Mouse (Mus musculus): ENCODE measurements around the gene Pcnp.
"Not testable (repeated sequence)": the region's sequence is repeated elsewhere in the genome, so short reads cannot be mapped to it uniquely, and the experiment has no call there.

Gene Pcnp

DNA sequence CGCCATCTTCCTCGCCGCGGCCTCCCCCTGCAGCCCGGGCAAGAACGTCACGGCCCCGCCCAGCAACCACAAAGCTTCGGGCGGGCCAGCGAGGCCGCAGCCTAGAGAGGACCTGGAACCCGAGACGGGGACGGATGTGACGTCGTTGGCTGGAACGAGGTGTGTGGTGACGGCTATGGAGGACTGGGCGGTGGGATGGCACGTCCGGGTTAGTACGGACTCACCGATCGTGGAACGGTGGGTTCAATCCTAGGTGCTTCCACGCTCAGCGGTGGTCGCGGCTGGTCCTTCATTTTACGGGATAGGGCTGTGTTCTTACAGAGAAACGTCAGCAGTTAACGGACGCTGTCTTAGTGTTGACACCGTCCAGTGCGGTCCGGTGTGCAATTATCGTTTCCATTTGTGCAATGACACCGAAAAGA lies at the start of gene Pcnp:
Gene Pcnp, minus strand, starts transcription at position 79 of the 422 bp plus-strand sequence.
- DNase-seq (ENCODE audit: low read depth) = peak; percentile 97

DNA sequence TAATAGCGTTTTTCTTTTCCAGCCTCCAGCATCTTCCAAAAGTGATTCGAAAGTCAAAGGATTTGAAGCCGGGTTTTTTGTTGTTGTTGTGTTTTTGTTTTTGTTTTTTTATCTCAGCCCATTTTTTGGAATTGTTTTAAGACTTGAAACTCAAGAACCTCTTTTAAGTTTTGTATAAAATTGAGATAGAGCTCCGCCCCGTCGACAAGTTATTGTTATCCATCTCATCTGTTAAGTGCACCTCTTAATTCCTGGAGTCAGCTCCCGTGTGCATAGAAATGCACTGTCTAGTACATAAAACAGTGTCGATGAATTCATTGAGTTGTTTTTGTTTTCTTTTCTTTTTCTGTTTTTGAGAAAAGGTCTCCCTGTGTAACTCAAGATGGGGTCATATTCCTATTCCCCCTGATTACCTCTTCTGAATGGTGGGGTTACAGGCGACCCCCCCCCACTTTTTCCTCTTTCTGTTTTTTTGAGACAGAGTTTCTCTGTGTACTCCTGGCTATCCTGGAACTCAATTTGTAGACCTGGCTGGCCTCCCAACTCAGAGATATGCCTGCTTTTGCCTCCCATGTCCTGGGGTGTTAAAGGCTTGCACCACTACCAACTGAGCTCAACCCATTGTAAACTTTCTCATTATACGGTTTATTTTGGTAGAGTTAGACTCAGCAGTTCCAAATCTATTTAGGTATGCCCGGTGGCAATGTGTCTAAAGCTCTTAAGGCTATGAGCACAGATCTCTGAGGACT lies 46.8 kb upstream of the Pcnp start:
- peak; percentile 73 for DNase-seq (ENCODE audit: low read depth)

DNA sequence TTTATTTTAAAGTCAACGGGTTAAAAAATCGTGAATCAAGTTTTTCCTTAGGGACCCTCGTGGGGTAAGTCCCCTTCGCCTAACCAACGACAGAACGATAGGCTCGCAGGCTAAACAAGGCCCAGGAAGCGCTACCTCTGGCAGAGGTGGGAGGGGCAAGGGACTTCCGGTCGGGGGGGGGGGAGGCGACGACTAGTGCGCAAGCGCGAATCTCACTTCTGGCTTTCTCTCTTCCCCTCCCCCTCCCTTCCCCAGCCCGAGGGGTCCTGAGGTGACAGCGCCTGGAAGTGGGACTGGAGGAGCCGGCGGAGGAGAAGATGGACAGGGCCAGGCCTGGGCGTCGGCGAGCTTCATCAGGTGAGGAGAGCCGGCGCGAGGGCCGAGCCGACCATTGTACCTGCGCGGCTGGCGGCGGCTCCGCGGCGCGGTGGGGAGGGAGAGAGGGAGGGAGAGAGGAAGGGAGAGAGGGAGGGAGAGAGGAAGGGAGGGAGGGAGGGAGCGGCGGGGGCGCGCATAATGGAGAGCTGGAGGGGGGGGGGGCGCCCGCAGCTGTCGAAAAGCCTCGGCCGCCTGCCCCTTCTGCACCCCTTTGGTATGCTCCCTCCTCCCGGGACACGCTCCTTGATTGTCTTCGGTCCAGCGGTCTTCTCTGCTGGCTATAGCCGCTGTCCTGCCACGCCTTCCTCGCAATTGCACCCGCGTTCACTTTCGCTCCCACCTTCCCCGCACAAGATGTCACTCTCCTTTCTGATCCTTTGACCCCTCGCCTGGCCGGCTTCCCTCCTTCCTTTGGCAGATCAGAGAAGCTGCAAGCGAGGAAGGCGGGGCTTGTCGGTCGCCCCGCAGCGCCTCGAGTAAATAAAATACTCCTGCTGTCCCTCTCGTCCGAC lies 45.9 kb upstream of the Pcnp start:
- peak; percentile 74 for DNase-seq (ENCODE audit: low read depth)

DNA sequence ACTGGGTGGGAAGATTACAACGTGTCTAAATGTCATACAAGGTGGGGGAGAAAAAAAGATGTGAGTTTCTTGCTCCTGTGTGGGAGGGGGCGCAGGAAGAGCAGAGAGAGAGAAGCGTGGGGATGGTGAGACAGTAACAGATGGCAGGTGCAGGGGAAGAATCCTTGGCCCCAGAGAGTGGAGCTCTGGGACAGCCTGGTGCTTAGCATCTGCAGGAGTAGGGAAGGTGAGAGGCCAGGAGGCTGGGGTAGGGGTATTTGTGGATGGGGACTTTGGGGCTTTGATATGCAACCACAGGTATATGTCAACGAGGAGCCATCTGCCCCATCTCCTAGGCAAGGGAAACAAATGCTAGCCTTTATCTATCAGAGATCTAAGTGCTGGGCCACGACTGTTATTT lies 45.0 kb upstream of the Pcnp start:
- no peak for DNase-seq (ENCODE audit: low read depth)

- no peak for DNase-seq (ENCODE audit: low read depth)
Measured at GRCm38 (mm10) chr16:56074122-56074521, 44.6 kb upstream of the Pcnp start.

GRCm38 (mm10) chr16:56073150-56073549 lies 43.6 kb upstream of the Pcnp start:
- not testable (repeated sequence) for DNase-seq (ENCODE audit: low read depth)

DNA sequence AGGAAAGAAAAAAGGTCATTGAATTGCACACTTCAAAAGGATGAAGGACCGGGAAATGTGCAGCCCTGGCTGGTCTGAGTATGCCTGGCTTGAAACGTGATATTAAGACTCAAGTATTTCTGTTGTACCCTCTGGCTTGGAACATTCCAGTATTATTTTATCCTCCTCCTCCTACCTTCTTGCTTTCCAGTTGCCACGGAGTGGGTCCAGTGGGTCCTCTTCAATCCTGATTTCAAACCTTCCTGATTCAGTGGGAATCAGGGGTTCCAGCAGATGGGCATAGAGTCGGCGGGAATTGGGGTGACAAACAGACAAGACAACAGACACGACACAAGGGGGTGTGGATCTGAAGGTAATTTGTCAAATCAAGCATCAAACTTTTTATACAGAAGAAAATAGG lies 43.0 kb upstream of the Pcnp start:
- DNase-seq (ENCODE audit: low read depth) = no peak

DNA sequence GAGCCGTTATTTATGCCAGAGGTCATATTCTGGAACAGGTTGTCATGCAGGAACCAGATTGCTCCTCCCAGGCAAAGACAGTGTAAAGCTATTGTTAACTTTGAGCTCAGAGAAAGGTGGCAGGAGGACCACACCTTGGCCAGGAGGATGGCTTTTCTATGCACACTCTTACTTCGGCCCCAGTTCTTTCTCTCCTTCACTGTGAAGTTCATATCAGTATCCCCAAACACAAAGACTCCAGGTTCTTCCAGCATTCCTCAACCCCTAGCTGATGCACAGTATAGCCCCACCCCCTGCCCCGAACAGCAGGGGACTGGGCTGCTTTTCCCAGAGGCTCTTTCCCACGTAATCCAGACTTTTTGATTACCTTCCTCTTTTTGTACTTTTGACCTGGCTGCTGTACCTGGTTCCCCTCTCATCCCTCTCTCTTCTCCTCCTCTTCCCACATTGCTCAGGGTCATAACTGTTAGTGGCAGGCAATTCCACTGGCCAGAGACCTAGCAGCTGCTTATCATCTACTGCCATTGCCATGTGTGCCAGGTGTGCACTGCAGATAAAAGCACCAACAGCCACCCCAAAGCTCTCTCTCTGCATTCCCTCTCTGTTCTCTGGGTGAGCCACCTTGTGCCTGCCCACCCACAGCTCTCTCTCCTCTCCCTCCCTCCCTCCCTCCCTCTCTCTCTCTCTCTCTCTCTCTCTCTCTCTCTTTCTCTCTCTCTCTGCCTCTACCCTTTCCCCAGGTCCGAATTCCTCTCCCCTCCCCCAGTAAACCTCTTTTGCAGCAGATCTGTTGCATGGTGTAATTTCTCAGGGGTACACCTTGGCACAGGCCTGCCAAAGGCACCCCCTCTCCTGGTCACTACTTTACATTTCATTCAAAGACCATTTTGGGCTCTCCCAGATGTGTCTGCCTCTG lies 42.0 kb upstream of the Pcnp start:
- peak; percentile 85 for DNase-seq (ENCODE audit: low read depth)

DNA sequence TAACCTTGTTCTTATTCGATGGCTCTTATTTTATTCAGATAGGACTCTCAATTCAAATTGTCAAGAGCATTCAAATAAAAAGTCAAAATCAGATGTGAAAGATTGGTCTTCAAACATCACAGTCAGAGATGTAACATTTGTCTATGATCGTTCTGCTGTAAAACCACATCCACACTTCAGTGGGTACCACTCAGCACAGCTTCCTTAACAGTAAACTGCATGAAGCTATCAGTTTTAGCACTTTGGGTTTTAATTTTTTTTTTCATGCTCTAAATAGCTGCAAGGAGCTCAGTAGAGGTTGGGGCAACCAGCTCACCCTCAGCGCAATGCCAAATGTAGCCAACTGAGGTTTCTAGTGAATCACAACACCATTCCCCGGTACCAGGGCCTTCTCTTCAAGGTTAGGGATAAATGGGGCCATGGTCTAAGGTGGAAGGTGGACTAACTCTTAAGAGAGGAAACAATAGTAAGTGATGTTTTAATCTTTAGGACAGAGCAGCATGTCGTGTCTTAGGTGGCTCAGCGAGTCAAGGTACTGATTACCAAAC lies 39.1 kb upstream of the Pcnp start:
- DNase-seq (ENCODE audit: low read depth) = no peak

DNA sequence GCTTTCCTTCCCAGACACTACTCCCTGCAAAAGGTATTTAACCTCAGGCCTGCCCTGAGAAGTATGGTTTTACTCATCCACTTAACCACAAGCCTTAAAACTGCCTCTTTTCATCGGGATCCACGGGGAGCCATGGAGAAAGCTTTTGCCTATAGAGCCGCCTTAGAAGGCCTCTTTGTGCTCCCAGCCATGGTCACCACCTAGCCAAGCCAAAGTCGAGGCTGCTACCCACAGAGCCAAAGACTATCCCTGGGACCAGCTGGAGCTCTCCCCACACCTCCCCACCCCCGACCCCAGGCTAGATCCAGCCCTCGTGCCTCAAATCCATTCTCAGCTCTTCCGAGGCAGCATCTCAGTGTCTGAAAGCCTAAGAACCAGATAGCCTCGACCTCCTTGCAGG lies 36.6 kb upstream of the Pcnp start:
- no peak for DNase-seq (ENCODE audit: low read depth)

DNA sequence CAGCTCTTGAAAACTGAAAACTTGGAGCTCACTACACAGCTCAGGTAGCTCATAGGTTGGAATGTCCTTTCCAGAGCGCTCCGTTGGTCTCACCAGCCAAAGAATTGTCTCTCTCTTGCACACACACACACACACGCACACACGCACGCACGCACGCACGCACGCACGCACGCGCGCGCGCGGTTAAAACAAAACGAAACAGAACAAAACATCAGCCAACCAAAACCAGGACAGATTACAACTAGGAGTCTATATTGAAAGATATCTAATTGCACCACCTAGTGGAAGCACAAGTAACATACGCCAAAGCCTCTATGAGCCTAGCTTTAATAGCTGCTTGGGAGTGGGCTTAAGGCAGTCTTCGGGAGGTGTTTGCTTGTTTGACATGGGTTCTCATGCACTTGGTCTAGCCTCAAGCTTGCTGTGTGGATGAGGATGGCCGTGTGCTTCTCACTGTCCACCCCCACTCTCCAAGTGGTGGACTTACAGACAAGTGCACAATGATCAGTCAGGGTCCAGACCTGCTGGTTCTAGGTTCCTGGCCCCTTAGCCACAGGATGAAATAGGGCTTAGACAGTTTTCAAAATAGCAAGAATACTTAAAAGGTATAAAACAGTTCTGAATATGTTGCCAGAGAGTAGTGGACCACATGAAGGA lies 34.9 kb upstream of the Pcnp start:
- peak; percentile 72 for DNase-seq (ENCODE audit: low read depth)

- DNase-seq (ENCODE audit: low read depth) = no peak
Measured at GRCm38 (mm10) chr16:56062981-56063380, 33.4 kb upstream of the Pcnp start.

DNA sequence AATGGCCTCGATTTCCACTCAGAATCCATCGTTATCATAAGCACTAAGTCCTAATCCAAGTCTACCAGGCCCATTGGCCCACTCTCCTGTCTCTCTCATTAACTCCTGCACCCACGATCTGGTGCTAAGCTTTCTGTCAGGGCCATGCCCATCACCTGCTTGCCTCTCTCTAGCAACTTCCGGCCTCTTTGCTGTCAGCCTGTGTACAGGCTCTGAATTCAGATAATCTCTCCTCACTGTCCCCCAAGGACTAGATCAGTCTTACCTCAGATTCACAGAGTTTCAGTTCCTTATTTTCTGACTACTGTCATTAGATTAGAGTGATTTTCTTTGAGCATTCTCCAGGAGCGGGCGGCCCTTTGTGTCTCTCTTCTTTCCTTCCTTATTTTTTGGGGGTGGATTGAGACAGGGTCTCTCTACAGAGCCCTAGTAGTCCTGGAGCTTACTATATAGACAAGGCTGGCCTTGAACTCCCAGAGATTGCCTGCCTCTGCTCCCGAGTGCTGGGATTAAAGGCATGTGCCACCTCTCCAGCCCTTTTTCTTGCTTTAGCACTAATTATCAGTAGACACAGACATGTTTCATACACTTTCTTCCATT lies 32.6 kb upstream of the Pcnp start:
- DNase-seq (ENCODE audit: low read depth) = no peak

DNA sequence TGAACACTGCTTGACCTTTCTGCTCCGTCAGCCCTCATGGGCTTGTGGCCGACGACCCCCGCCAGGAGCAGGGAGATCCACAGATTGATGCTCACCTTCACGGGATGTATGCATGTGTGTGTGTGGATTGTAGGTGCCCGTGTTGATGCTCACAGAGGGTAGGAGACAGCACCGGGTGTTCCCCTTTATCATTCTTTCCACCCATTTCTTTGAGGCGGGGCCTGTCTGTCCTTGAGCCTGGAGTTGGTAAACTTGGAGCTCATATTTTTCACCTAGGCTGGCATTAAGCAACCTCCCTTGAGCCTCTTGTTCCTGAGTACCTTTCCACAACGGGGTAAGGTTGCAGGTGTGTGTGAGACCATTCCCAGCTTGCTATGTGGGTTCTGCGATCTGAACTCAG lies 28.6 kb upstream of the Pcnp start:
- no peak for DNase-seq (ENCODE audit: low read depth)

- no peak for DNase-seq (ENCODE audit: low read depth)
Measured at GRCm38 (mm10) chr16:56056944-56057590, 27.5 kb upstream of the Pcnp start.

GRCm38 (mm10) chr16:56055911-56056310 lies 26.4 kb upstream of the Pcnp start:
- no peak for DNase-seq (ENCODE audit: low read depth)

- not testable (repeated sequence) for DNase-seq (ENCODE audit: low read depth)
Measured at GRCm38 (mm10) chr16:56048038-56048437, 18.5 kb upstream of the Pcnp start, which contains the start of gene Senp7. Senp7 (plus strand) TSS chr16:56048338.

GRCm38 (mm10) chr16:56038090-56038489 lies 8.6 kb upstream of the Pcnp start:
- no peak for DNase-seq (ENCODE audit: low read depth)

DNA sequence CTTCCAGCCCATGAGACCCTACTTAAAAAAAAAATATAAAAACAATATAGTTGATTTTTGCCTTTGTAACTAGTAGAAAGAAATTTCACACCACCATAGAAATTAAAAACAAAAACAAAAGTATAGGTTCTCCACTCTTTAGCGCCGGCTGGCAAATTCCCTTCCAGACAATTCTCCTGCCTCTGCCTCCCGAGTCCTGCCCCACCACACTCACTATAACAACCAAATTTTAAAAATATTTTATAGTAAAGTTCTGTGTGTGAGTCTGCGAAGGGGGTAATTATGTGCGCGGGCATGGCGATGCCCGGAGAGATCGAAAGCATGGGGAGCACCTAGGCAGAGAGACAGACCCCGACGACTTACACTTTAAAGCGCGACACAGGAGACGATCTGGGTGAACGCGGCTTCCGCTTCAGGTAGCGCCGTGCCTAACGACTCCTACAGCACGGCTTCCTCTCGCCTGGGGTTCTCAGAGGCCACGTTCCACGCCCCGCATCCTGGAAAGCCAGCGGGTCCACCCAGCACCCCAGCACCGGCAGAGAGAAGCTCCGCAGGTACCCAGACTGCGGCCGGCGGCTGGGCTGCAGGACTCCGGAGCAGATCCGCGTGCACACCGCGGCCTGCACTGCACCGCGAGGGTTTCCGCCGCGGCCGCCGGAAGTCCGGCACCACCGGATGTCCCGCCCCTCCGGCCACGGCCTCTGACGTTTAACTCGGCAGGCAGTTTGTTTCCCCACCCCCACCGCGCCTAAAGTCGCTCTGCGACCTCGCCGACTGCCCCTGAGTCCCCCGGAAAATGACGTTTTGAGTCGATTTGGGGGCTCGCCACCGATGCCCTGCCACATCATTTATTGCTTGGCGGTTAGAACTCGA lies 7.8 kb upstream of the Pcnp start, which contains the start of gene Trmt10c:
Gene Trmt10c, minus strand, starts transcription at position 682 of the 873 bp plus-strand sequence.
- DNase-seq (ENCODE audit: low read depth) = peak; percentile 83
